Mouse (Mus musculus) frontal cortex, postnatal 36 days (tissue): ENCODE results near the gene Plcxd1.
"Not testable (repeated sequence)": the region's sequence is repeated elsewhere in the genome, so short reads cannot be mapped to it uniquely, and the experiment has no call there.

Experiments used
- DNase-seq, 2 experiments: peaks; one replicate each; pipeline ENCODE4 v3.0.0; 2022; ENCODE audit warnings: low spot score in 2 of 2

Plcxd1 gene

GRCm38 (mm10) chr5:110099656-110100580 lies at the start of gene Plcxd1:
Gene Plcxd1, plus strand, starts transcription at chr5:110099969.
- peak in 1 of 2 experiments; percentile 4 for DNase-seq

GRCm38 (mm10) chr5:110057637-110058408 lies 41.9 kb upstream of the Plcxd1 start:
- peak; percentile 79 to 88 for DNase-seq

GRCm38 (mm10) chr5:110072413-110072812 lies 27.4 kb upstream of the Plcxd1 start, which contains the start of gene Gm17655:
Gene Gm17655, minus strand, starts transcription at chr5:110072513.
- DNase-seq: not testable (repeated sequence)

GRCm38 (mm10) chr5:110082961-110083360 lies 16.8 kb upstream of the Plcxd1 start:
- DNase-seq: no peak

DNA sequence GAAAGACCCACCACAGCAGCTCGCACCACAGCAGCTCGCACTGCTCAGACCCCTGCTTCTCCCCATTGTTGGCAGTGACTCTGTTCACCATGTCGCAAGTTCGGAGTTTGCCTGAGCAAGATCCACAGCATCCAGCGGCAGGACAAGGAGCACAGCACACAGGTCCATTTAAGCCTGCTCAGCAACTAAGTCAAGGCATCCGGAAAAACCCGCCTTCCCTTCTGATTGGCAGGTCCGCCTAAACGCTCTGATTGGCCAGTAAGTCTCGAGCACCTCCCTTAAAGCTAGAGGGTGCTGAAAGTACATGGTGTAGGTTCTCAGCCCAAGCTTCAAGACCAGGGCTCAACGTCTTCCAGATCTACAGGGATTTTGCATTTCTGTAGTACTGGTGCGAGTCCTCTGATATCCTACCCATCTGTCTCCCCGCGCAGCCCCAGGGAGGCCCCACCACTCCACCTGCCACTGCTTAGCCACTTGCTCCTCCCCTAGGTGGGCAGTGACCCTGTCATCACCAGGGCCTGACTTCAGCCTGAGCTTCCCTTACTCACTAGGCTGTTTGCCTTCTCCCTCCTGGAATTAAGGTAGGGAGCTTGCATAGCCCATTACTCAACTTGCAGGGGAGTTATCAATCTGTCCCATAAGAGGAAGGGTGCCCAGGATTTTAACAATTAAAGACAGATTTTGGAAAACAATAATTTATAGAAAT lies 13.5 kb upstream of the Plcxd1 start:
- DNase-seq: no peak

DNA sequence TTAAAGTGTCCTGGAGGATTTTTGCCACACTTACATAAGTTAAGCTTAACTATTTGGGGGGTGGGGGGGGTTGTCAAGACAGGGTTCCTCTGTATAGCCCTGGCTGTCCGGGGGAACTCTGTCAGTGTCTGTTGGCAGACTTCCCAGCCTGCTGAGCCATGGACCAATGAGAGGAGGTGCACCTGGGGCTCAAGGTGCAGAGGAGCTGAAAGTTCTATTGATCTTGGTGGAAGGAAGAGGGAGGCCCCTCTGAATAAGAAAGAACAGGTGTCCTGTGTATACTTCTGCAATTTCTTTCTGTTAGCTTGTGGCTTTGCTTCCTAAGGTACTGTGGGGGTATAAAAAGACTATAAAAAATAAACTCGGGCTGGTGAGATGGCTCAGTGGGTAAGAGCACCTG lies 8.2 kb upstream of the Plcxd1 start:
- DNase-seq: no peak

GRCm38 (mm10) chr5:110094030-110094846 lies 5.5 kb upstream of the Plcxd1 start, which contains the start of gene Gm35315:
Gene Gm35315, minus strand, starts transcription at chr5:110094420.
- DNase-seq: peak; percentile 85 to 93

DNA sequence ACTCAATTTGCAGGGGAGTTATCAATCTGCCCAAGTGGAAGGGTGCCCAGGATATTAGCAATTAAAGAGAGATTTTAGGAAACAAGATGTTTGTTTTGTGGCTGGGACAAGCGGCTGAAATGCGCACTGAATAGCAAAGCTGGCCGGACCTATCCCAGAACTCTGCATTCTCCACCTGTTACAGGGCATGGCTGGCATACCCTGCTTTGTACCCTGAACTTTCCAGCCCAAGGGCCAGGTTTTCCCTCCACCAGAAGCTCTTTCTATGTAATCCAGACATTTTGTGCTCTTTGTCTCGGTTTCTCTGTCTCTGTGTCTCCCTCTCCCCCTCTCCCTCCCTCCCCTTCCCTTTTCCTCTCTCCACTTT lies 4.9 kb upstream of the Plcxd1 start:
- no peak for DNase-seq

DNA sequence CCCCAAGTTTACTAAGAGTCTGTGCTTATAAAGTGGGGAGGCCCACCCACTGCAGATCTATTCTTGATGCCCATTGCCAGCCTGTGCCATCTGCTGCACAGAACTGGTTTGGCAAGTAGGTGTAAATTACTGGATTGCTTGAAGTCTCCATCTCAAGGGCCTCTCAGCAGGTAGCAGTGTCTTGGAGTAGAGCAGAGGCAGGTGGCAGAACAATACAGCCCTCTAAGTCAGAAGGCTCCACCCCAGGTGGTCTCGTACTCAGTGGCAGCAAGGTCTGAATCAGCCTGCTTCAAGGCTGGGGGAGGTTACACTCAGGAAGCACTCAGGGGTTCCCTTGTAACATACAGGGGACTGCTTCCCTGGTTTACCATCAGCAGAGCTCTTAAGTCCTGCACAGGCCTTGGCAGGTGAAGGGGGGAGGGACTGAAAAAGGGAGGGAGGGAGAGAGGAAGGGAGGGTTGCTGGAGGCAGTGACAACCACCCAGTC lies 735 bp upstream of the Plcxd1 start:
- peak in 1 of 2 experiments; percentile 68 for DNase-seq

- DNase-seq: peak in 1 of 2 experiments; percentile 29
Measured at GRCm38 (mm10) chr5:110100921-110101631, 1.3 kb downstream of the Plcxd1 start.

DNA sequence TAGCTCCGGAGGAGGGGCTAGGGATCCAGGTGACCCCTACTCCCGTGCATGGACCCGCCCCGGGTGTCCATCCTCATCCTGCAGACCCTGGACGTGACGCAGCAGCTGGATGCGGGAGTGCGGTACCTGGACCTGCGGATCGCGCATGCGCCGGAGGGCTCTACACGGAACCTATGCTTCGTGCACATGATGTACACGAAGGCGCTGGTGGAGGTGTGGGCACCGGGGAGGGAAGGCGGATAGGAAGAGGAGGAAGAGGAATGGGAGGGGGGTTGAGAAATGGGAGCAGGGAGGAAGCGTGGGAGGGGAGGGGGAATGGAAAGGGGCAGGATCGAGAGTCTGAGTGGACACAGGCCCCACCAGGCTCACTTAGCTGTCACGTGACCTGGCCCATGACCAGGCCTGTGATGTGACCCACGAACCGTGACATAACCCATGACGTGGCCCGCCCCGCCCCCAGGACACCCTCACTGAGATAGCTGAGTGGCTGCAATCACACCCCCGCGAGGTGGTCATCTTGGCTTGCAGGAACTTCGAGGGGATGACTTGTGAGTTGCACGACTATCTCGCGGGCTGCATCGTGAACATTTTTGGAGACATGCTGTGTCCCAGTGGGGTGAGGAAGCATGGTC lies 2.1 kb downstream of the Plcxd1 start:
- DNase-seq: peak in 1 of 2 experiments; percentile 77

GRCm38 (mm10) chr5:110102429-110102828 lies 2.7 kb downstream of the Plcxd1 start:
- no peak for DNase-seq

DNA sequence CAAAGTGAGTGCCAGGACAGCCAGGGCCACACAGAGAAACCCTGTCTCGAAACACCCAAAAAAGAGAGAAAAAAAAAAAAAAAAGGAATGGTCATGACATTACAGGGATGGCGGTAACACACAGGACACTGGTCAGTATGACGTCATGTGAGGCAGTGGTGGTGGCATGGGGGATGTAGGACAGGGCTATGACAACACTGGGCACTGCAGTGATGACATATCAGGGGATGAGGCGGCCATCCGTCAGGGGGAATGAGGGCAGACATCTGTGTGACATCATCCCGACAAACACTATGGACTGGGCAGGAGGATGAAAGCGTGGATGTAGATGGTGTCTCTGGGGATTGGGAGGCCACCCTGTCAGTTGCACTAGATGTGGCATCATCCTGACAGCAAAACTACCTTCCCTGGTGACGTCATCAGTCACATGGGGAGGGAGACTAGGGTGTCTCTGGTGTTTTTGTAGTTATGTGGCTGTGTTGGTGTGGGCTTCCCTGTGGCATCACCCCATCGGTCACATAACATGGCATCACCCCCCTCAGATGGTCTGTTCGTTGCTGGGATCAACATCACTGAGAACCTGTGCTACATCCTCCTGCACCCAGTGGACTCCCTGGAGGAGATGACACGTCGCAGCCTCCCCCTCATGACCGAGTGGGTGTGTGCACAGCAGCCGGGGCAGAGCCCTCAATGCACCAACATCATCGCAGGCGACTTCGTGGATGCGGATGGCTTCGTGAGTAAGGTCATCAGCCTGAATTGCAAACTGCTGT lies 3.3 kb downstream of the Plcxd1 start:
- DNase-seq: peak in 1 of 2 experiments; percentile 26

- DNase-seq: no peak
Measured at GRCm38 (mm10) chr5:110103901-110104615, 4.3 kb downstream of the Plcxd1 start.

GRCm38 (mm10) chr5:110104616-110105380 lies 5.0 kb downstream of the Plcxd1 start:
- DNase-seq: no peak

DNA sequence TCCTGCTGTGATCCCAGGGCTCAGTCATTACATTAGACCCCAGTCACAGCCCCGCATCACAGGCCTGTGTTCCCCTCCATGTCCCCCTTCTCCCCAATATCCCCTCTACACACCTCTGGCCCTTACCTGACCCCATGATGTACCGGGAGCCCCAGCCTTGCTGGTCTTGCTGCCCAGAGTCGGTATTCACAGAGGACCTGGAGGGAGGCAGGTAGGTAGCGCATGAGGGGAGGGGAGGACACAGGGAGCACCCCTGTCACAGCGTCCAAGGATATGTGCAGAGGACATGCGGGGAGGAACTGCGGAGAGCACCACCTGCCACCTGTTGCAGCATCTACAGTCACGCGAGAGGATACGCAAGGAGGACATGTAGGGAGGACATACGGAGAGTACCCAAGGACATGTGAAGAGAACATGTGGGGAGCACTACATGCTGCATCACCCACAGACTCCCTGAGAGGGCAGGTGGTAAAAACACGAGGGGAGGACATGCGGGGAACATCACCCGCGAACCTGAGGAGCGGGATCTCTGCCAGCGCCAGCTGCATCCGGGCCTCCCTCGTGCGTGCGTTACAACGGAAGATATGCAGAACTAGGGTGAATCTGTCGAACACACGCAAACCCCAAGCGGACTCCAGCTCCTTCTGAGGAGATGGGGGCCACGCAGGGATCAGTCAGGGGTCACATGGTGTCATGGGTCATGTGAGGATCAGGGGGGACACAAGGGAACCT lies 6.5 kb downstream of the Plcxd1 start:
- DNase-seq: peak in 1 of 2 experiments; percentile 26
